Mouse (Mus musculus): Measurements from ENCODE around the gene Bmt2. TPM values are rescaled to one million over a fixed set of nuclear protein-coding genes. Genes with fewer than 3 reads are reported as not detected.

Gene Bmt2
- total RNA-seq, 2 experiments from 2014 or later: 22.4 to 22.8 TPM

Other genes starting within 250 kb of the Bmt2 start
- 10 to 100 TPM; 15.3 to 15.8 TPM for gene Tmem168, start 69.9 kb downstream of the Bmt2 start, total RNA-seq (2021)
- gene Gpr85, start 162.0 kb upstream of the Bmt2 start, total RNA-seq (2021): 10 to 100 TPM; 36.4 to 42.7 TPM
- 10 to 100 TPM; 34.5 to 34.6 TPM for gene 2610001J05Rik, start 193.6 kb upstream of the Bmt2 start, total RNA-seq (2021)

All from layer of hippocampus, postnatal 14 days (tissue).